Mouse (Mus musculus): ENCODE results near the gene Canx. TPM values are rescaled to one million over a fixed set of nuclear protein-coding genes. Genes with fewer than 3 reads are reported as not detected.
A peak's percentile ranks its signal among the peaks of the same experiment; 100 is the strongest.

Gene Canx
- polyA plus RNA-seq, 1 experiment from 2014 or later = 281 TPM

DNA sequence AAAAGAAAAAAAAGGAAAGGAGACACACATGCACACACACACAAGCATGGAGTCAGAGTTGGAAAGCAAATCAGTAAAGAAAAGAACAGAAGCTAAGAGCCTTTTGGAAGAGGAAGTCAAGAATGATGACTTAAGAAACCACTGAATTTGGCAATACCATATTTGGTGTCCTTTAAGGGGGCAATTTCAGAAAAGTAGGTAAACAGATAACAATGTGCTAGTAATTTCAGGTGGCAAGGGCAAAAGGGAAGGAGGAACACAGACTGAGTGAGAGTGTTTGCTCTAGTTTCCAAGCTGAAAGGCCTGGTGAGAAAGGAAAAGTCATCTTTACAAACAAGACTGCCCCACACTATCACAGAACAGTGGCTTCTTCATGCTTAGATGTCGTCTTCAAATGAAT, 39.0 kb downstream of the Canx start:
- no peaks in the 10 kb centered on the region for H3K9me3 ChIP-seq
- WGBS = 85% methylated on average over 1 of the region's 1 CpGs
- H3K4me2 ChIP-seq = no peak overlapping the region
- H3K27me3 ChIP-seq = no peaks in the 10 kb centered on the region
- H3K36me3 ChIP-seq = peaks cover 6% of the 10 kb centered on the region; the same call in 1 of the 2 replicates
- H3K4me3 ChIP-seq = no peak overlapping the region
- no peak overlapping the region for H3K9ac ChIP-seq
- peaks cover 17% of the 10 kb centered on the region for H3K4me1 ChIP-seq (replicated peaks)
- no peak for ATAC-seq (ENCODE audit: low FRiP score, low read depth)
- H3K27ac ChIP-seq (replicated peaks) = no peak overlapping the region

DNA sequence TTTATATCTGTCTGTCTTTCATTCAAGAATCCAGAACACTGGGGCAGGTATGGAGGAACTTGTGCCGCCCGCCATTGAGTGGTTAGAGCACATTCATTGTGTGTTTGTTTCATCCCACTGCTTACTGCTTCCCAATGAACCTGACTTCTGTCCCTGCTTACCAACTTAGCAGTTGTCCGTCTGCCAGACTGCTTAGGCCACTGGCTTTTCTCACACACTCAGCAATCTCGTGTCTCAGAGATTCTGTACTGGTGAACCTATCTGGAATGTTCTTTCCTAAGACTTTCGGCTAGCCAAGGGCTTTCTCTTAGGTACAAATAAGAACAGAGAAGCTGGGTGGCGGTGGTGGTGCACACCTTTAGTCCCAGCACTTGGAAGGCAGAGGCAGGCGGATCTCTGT, 39.8 kb downstream of the Canx start:
- no peak for ATAC-seq (ENCODE audit: low FRiP score, low read depth)
- WGBS = 89% methylated on average over 7 of the region's 7 CpGs
- peaks cover 11% of the 10 kb centered on the region; the same call in 1 of the 2 replicates for H3K36me3 ChIP-seq
- no peak overlapping the region for H3K4me2 ChIP-seq
- no peaks in the 10 kb centered on the region for H3K27me3 ChIP-seq
- no peaks in the 10 kb centered on the region for H3K9me3 ChIP-seq
- H3K4me1 ChIP-seq (replicated peaks) = peaks cover 16% of the 10 kb centered on the region
- H3K4me3 ChIP-seq = no peak overlapping the region
- no peak overlapping the region for H3K27ac ChIP-seq (replicated peaks)
- H3K9ac ChIP-seq = no peak overlapping the region

DNA sequence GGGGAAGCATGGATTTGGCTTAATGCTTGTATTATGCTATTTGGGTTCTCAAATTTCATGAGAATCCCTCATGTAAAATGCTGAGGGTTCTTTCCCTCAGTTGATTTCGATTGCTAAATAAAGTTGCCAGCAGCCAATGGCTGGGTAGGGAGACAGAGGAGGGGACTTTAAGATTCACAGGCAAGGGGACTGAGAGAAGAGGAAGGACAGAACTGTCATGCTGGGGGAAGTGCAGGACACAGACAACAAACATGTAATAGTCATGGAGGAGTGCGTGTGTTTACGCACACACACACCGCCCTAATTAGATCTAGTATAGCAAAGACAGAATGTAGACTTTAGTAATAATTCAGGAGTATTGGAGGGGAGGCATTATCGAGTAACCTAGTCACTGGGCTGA, 40.2 kb downstream of the Canx start:
- peaks cover 11% of the 10 kb centered on the region for H3K4me1 ChIP-seq (replicated peaks)
- no peaks in the 10 kb centered on the region for H3K9me3 ChIP-seq
- no peak overlapping the region for H3K9ac ChIP-seq
- H3K4me3 ChIP-seq = no peak overlapping the region
- no peak overlapping the region for H3K27ac ChIP-seq (replicated peaks)
- no peaks in the 10 kb centered on the region for H3K27me3 ChIP-seq
- peaks cover 13% of the 10 kb centered on the region; the same call in 1 of the 2 replicates for H3K36me3 ChIP-seq
- H3K4me2 ChIP-seq = no peak overlapping the region
- WGBS = 95% methylated on average over 5 of the region's 5 CpGs
- ATAC-seq (ENCODE audit: low FRiP score, low read depth) = no peak

DNA sequence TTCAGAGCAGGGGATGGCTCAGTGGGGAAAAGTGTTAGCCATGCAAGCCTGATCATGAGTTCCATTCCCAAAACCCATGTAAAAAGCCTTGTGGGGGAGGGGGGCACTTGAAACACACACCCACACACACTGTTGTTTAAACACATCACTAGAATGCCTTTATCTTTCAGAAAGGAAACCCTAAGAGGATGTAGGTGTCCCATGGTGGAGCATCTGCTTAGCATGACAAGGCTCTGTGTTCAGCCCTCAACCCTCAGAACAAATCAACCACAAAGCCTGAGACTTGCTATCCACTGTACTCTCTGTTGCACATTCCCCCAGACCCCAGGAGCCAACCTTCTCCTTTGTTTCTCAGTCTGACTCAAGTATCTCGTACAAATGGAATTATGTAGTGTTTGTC, 45.4 kb downstream of the Canx start:
- Histone ChIP-seq H3K9me3 (no peaks in the 10 kb centered on the region), H3K4me3 (no peak overlapping the region), H3K4me1 (replicated peaks) (0 out of 2 replicates have a peak, but pooled peaks cover 4% of the 10 kb centered on the region), H3K27me3 (no peaks in the 10 kb centered on the region), H3K27ac (replicated peaks) (no peak overlapping the region), H3K4me2 (no peak overlapping the region), H3K9ac (no peak overlapping the region), H3K36me3 (0 out of 2 replicates have a peak, but pooled peaks cover 9% of the 10 kb centered on the region)
- WGBS = 80% methylated on average over 1 of the region's 1 CpGs
- no peak for ATAC-seq (ENCODE audit: low FRiP score, low read depth)

DNA sequence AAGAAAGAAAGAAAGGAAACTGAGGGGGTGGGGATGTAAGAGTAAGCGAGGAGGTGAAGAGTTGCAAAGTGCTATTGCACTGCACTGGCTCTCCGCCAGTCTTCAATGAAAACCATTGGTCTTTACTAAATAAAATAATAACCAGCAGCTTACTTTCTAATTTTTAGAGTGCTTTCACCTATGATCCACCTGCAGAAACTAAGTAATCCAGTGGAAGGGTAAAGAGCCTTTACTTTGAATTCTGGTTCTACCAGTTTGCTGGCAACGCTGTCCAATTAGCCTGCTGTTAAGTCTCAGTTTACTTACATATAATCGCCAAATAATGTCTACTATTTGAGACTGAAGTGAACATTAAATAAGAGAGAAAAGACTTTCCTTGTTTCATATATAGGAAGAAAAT, 46.5 kb downstream of the Canx start:
- WGBS = 89% methylated on average over 4 of the region's 4 CpGs
- H3K4me3 ChIP-seq = no peak overlapping the region
- no peak overlapping the region for H3K27ac ChIP-seq (replicated peaks)
- H3K36me3 ChIP-seq = 0 out of 2 replicates have a peak, but pooled peaks cover 9% of the 10 kb centered on the region
- no peak overlapping the region for H3K4me2 ChIP-seq
- H3K9ac ChIP-seq = no peak overlapping the region
- no peak for ATAC-seq (ENCODE audit: low FRiP score, low read depth)
- 0 out of 2 replicates have a peak, but pooled peaks cover 4% of the 10 kb centered on the region for H3K4me1 ChIP-seq (replicated peaks)
- H3K9me3 ChIP-seq = no peaks in the 10 kb centered on the region
- no peaks in the 10 kb centered on the region for H3K27me3 ChIP-seq

DNA sequence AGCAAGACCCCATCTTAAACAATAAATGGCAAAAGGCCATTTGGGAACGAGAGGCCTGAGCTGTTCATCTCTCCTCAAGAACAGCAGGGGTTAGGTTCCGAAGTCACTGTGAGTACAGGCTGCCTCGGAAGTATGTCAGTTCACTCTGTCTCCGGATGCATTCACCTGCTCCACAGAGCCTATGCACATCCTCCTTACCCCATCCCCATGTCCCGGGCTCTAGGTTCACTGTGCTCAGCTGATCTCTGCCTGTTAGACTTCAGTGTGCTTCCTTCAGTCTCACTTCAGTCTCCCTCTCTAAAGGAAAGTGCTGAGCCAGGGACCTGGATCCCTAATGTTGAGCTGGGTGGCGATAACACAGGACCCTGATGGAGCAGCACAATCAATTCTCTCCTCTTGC, 47.8 kb downstream of the Canx start:
- Histone ChIP-seq H3K9me3 (no peaks in the 10 kb centered on the region), H3K4me2 (no peak overlapping the region), H3K27me3 (no peaks in the 10 kb centered on the region), H3K9ac (no peak overlapping the region), H3K36me3 (0 out of 2 replicates have a peak, but pooled peaks cover 7% of the 10 kb centered on the region), H3K4me1 (replicated peaks) (0 out of 2 replicates have a peak, but pooled peaks cover 4% of the 10 kb centered on the region), H3K4me3 (no peak overlapping the region), H3K27ac (replicated peaks) (no peak overlapping the region)
- ATAC-seq (ENCODE audit: low FRiP score, low read depth) = no peak
- 82% methylated on average over 6 of the region's 6 CpGs for WGBS

DNA sequence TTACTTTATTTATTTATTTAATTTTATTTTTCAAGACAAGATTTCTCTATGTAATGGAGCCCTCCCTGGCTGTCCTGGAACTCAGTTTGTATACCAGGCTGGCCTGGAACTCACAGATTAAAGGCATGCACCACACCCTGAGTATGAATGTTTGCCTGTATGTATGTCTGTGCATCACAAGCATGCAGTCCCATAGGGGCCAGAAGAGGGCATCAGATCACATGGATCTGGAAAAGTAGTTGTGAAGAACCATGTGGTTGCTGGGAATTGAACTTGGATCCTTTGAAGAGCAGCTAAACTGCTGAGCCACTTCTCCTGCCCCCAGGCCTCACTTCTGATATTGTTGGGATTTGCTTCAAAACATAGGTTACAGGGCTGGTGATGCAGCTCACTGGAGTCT, 48.4 kb downstream of the Canx start:
- no peak for ATAC-seq (ENCODE audit: low FRiP score, low read depth)
- H3K9ac ChIP-seq = no peak overlapping the region
- H3K9me3 ChIP-seq = no peaks in the 10 kb centered on the region
- H3K27ac ChIP-seq (replicated peaks) = no peak overlapping the region
- no peak overlapping the region for H3K4me2 ChIP-seq
- H3K27me3 ChIP-seq = no peaks in the 10 kb centered on the region
- H3K36me3 ChIP-seq = 0 out of 2 replicates have a peak, but pooled peaks cover 6% of the 10 kb centered on the region
- H3K4me3 ChIP-seq = no peak overlapping the region
- 0 out of 2 replicates have a peak, but pooled peaks cover 4% of the 10 kb centered on the region for H3K4me1 ChIP-seq (replicated peaks)

DNA sequence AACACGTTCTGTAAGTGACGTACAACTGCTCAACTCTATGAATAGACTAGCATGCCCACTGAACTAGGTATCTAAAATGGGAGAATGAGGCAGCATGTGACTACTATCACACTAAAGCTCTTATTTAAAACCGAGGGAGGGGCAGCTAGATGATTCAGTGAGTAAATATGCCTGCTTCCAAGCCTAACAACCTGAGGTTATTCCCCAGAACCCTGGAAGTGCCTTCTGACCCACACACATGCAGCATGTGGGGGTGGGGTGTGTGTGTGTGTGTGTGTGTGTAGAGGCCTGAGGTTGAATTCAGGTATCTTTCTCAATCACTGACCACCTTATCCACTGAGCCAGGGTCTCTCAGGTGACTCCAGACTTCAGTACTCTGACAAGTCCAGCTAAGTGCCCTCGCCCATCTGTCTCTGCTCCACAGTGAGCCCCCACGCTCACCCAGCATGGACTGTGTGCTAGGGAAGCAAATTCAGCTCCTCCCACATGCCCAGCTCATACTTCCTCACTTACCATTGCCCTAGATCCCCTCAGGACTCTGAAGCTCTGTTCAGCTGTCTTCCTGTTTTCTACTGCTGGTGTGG, 49.8 kb downstream of the Canx start:
- H3K4me3 ChIP-seq = no peak overlapping the region
- 0 out of 2 replicates have a peak, but pooled peaks cover 1% of the 10 kb centered on the region for H3K36me3 ChIP-seq
- 83% methylated on average over 5 of the region's 5 CpGs for WGBS
- no peak overlapping the region for H3K27ac ChIP-seq (replicated peaks)
- no peaks in the 10 kb centered on the region for H3K27me3 ChIP-seq
- H3K9ac ChIP-seq = no peak overlapping the region
- H3K9me3 ChIP-seq = no peaks in the 10 kb centered on the region
- H3K4me1 ChIP-seq (replicated peaks) = 0 out of 2 replicates have a peak, but pooled peaks cover 4% of the 10 kb centered on the region
- ATAC-seq (ENCODE audit: low FRiP score, low read depth) = 0 out of 2 replicates have a peak, but pooled peaks have one; percentile 47
- no peak overlapping the region for H3K4me2 ChIP-seq

DNA sequence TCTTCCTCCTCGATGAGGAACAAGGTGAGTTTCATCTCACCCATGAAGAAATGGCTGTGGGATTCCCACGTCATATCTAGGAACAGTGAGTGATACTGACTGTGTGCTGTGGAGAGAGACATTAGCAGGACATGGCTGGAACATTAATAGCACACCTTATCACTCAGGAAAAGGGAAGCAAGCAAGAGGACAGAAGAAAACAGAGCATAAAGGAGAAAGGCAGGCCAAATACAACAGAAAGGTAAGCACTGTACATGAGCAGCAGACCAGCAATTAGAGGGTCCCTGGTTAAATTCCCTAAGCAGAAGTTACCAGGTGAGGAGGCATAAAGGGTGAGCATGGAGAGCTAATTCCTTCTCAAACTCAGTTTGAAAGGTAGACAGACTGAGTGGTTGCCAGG, 50.4 kb downstream of the Canx start:
- ATAC-seq (ENCODE audit: low FRiP score, low read depth) = no peak
- Histone ChIP-seq H3K27ac (replicated peaks) (no peak overlapping the region), H3K9ac (no peak overlapping the region), H3K9me3 (no peaks in the 10 kb centered on the region), H3K4me3 (no peak overlapping the region), H3K36me3 (no peaks in the 10 kb centered on the region), H3K4me2 (no peak overlapping the region), H3K4me1 (replicated peaks) (0 out of 2 replicates have a peak, but pooled peaks cover 4% of the 10 kb centered on the region), H3K27me3 (no peaks in the 10 kb centered on the region)
- 98% methylated on average over 2 of the region's 2 CpGs for whole genome bisulfite sequencing

DNA sequence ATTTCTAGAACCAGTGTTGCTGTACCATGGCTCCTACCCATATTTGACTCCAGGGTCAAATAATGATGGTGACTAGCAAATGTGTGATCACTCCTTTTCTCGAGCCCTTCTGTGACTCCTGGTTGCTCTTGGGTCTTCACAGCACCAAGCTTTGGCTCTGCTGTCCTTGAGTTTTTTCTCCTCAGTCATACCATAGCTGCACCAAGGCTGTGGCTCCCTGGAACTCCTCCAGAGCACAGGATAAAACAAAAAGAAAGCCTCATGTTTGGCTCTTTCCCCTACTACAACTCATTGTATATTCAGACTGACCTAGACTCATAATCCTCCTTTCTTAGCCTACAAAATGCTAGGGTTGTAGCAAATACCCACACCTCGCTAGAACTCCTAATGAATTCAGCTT, 52.7 kb downstream of the Canx start:
- Histone ChIP-seq H3K27ac (replicated peaks) (no peak overlapping the region), H3K36me3 (no peaks in the 10 kb centered on the region), H3K9ac (no peak overlapping the region), H3K4me1 (replicated peaks) (0 out of 2 replicates have a peak, but pooled peaks cover 4% of the 10 kb centered on the region), H3K4me2 (no peak overlapping the region), H3K4me3 (no peak overlapping the region), H3K27me3 (no peaks in the 10 kb centered on the region), H3K9me3 (no peaks in the 10 kb centered on the region)
- WGBS = 80% methylated on average over 2 of the region's 2 CpGs
- no peak for ATAC-seq (ENCODE audit: low FRiP score, low read depth)

DNA sequence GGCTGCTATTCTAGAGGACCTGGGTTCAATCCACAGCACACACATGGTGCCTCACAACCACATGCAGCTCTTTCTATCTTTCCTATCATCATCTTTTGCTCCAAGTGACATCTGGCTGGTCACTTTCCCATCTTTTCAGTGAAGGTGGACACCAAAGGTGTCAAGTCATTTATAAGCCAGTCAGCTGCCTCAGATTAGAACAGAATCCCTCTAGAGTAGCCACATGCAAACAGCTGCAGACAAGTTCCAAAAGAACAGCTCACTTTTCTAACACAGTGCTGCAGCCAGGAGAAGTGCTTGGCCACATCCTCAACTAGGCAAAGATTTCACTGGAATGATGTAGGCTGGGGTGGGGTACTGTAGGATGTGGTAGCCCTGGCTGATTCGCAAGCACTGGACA, 55.6 kb downstream of the Canx start:
- Histone ChIP-seq H3K27ac (replicated peaks) (no peak overlapping the region), H3K27me3 (no peaks in the 10 kb centered on the region), H3K9me3 (no peaks in the 10 kb centered on the region), H3K4me2 (no peak overlapping the region), H3K9ac (no peak overlapping the region), H3K4me1 (replicated peaks) (no peaks in the 10 kb centered on the region), H3K36me3 (peaks cover 21% of the 10 kb centered on the region), H3K4me3 (no peak overlapping the region)
- ATAC-seq (ENCODE audit: low FRiP score, low read depth) = no peak
- WGBS = 100% methylated on average over 1 of the region's 1 CpGs

DNA sequence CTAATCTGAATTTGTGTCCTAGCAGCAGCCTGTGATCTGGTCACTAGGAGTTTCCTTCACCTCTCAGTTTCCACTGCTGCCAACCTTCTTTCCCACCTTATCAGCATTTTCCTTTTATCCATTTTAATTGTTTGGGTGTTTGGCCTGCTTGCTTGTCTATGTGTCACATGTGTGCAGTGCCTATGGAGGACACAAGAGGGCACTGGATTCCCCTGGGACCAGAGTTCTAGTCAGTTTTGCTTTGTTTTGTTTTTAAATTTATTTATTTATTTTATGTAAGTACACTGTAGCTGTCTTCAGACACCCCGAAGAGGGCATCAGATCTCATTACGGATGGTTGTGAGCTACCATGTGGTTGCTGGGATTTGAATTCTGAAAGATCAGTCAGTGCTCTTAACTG, 56.3 kb downstream of the Canx start:
- H3K4me3 ChIP-seq = no peak overlapping the region
- no peaks in the 10 kb centered on the region for H3K4me1 ChIP-seq (replicated peaks)
- no peak overlapping the region for H3K4me2 ChIP-seq
- H3K27me3 ChIP-seq = no peaks in the 10 kb centered on the region
- H3K9me3 ChIP-seq = no peaks in the 10 kb centered on the region
- no peak overlapping the region for H3K27ac ChIP-seq (replicated peaks)
- 83% methylated on average over 2 of the region's 2 CpGs for WGBS
- H3K36me3 ChIP-seq = peaks cover 28% of the 10 kb centered on the region
- ATAC-seq (ENCODE audit: low FRiP score, low read depth) = no peak
- no peak overlapping the region for H3K9ac ChIP-seq

DNA sequence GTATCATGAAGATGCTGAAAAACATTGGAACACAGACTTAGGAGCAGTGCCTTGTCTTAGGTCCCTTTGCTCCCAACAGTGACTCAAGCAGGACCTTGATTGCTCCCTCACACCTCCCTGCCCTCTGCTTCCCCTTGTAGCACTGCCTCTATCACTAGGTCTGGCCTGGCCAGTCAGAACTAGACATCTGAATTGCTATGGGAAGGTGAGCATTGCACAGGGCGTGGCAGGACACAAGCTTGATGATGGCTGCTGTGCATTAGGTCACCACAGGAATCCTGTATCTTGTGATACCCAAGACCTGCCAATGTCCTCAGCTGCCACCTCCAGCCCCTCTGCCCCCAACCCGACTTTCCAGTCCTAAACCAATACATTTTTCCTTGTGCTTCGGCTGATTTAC, 58.5 kb downstream of the Canx start:
- 95% methylated on average over 3 of the region's 3 CpGs for WGBS
- Histone ChIP-seq H3K4me3 (no peak overlapping the region), H3K36me3 (peaks cover 42% of the 10 kb centered on the region), H3K4me1 (replicated peaks) (no peaks in the 10 kb centered on the region), H3K27ac (replicated peaks) (no peak overlapping the region), H3K4me2 (no peak overlapping the region), H3K9ac (no peak overlapping the region), H3K27me3 (no peaks in the 10 kb centered on the region), H3K9me3 (no peaks in the 10 kb centered on the region)
- no peak for ATAC-seq (ENCODE audit: low FRiP score, low read depth)

Data from hindbrain, embryonic 15.5 days (tissue).